Mouse (Mus musculus) embryonic fibroblast, embryonic 13.5 days (primary cell): ENCODE measurements around the gene Aym1. TPM values are rescaled to one million over a fixed set of nuclear protein-coding genes. Genes with fewer than 3 reads are reported as not detected.

Experiments used
- H3K27ac ChIP-seq: 2 replicates; pipeline ENCODE4 v1.5.1; 2012; ENCODE audit warnings: low read length, control low read depth, inconsistent platforms; ENCODE audit not compliant: insufficient read depth
- H3K4me1 ChIP-seq: 2 replicates; pipeline ENCODE4 v1.6.1; 2011; ENCODE audit warnings: low read length; ENCODE audit not compliant: control insufficient read depth, insufficient read depth
- H3K4me3 ChIP-seq: 2 replicates; pipeline ENCODE4 v1.5.1; 2011; ENCODE audit warnings: mild to moderate bottlenecking, control low read depth, low read length; ENCODE audit not compliant: insufficient read depth
- CTCF ChIP-seq: IDR thresholded peaks from 2 replicates; pipeline ENCODE4 v1.5.1; 2011; ENCODE audit warnings: mild to moderate bottlenecking, control low read depth, low read length, moderate library complexity, borderline replicate concordance; ENCODE audit not compliant: insufficient read depth
- POLR2A ChIP-seq: IDR thresholded peaks from 2 replicates; pipeline ENCODE4 v1.6.1; 2011; ENCODE audit warnings: low read depth, mild to moderate bottlenecking, control low read depth, low read length, moderate library complexity
- polyA plus RNA-seq: library from polyadenylated mRNA; stranded (reverse); fragments of >200 nt; gene quantifications from 2 replicates; pipeline ENCODE4 v1.2.4, GENCODE M21; 2011; ENCODE audit warnings: low read depth; ENCODE audit not compliant: missing spikeins, insufficient read length

Gene Aym1
- polyA plus RNA-seq, result not detected in 2 replicates

GRCm38 (mm10) chr5:113357186-113357585 lies at the start of gene Aym1:
Aym1 (plus strand) TSS chr5:113357294.
- TF ChIP-seq CTCF (no peak), POLR2A (no peak)
- no peak within 1 kb of the TSS for H3K4me3 ChIP-seq
- H3K4me1 ChIP-seq, result no peaks in the 10 kb centered on the region
- no peak within 1 kb of the TSS for H3K27ac ChIP-seq

- TF ChIP-seq CTCF, result no peak
- no peak for TF ChIP-seq POLR2A
- Histone ChIP-seq H3K4me3 (peak overlapping the region; percentile 47; the same call in 1 of the 2 replicates), H3K27ac (no peak overlapping the region), H3K4me1 (no peaks in the 10 kb centered on the region)
Observed at GRCm38 (mm10) chr5:113309491-113310376, 47.4 kb upstream of the Aym1 start.

- Histone ChIP-seq H3K4me3 (peak within 1 kb of the TSS; percentile 47), H3K4me1 (no peaks in the 10 kb centered on the region), H3K27ac (no peak within 1 kb of the TSS)
- TF ChIP-seq CTCF (peak; percentile 44; the same call in 1 of the 2 replicates), POLR2A (no peak)
Observed at GRCm38 (mm10) chr5:113310377-113311003, 46.6 kb upstream of the Aym1 start, which contains the start of gene Sgsm1. Sgsm1 (minus strand) TSS chr5:113310786.

- no peaks in the 10 kb centered on the region for H3K4me1 ChIP-seq
- H3K27ac ChIP-seq, result no peak overlapping the region
- no peak overlapping the region for H3K4me3 ChIP-seq
- TF ChIP-seq CTCF (peak; percentile 67; the same call in 1 of the 2 replicates), POLR2A (no peak)
Observed at GRCm38 (mm10) chr5:113313998-113314397, 43.1 kb upstream of the Aym1 start.

- Histone ChIP-seq H3K27ac (no peak overlapping the region), H3K4me3 (peak overlapping the region; percentile 29), H3K4me1 (no peaks in the 10 kb centered on the region)
- TF ChIP-seq POLR2A (no peak), CTCF (no peak)
Observed at GRCm38 (mm10) chr5:113323784-113324638, 33.1 kb upstream of the Aym1 start.

- Histone ChIP-seq H3K4me3 (no peak overlapping the region), H3K27ac (no peak overlapping the region), H3K4me1 (no peaks in the 10 kb centered on the region)
- no peak for TF ChIP-seq POLR2A
- TF ChIP-seq CTCF, result no peak
Observed at GRCm38 (mm10) chr5:113329463-113329862, 27.6 kb upstream of the Aym1 start.

- TF ChIP-seq CTCF, result no peak
- TF ChIP-seq POLR2A, result no peak
- Histone ChIP-seq H3K4me1 (no peaks in the 10 kb centered on the region), H3K4me3 (no peak overlapping the region)
Observed at GRCm38 (mm10) chr5:113330202-113330601, 26.9 kb upstream of the Aym1 start.

GRCm38 (mm10) chr5:113332239-113332638 lies 24.9 kb upstream of the Aym1 start:
- no peak overlapping the region for H3K27ac ChIP-seq
- H3K4me3 ChIP-seq, result no peak overlapping the region
- TF ChIP-seq CTCF (peak; percentile 18; the same call in 1 of the 2 replicates), POLR2A (no peak)
- no peaks in the 10 kb centered on the region for H3K4me1 ChIP-seq

More at GRCm38 (mm10) chr5:113330202-113330601, 26.9 kb upstream of the Aym1 start:
- no peak overlapping the region for H3K27ac ChIP-seq

GRCm38 (mm10) chr5:113332899-113333298 lies 24.2 kb upstream of the Aym1 start:
- Histone ChIP-seq H3K4me1 (no peaks in the 10 kb centered on the region), H3K27ac (no peak overlapping the region), H3K4me3 (no peak overlapping the region)
- no peak for TF ChIP-seq CTCF
- TF ChIP-seq POLR2A, result no peak
